Mouse (Mus musculus) liver, embryonic 16.5 days (tissue): Measurements from ENCODE around the gene Ubfd1. TPM values are rescaled to one million over a fixed set of nuclear protein-coding genes. Genes with fewer than 3 reads are reported as not detected.
A peak's percentile ranks its signal among the peaks of the same experiment; 100 is the strongest.
"Not testable (repeated sequence)": the region's sequence is repeated elsewhere in the genome, so short reads cannot be mapped to it uniquely, and the experiment has no call there.

Source experiments
- ATAC-seq: fragments of 200-750 bp; cut with Nextera tagmentation; 2 replicates; pipeline ENCODE4 v1.8.0; 2017; ENCODE audit warnings: low read depth, mild to moderate bottlenecking, moderate number of reproducible peaks, moderate library complexity
- H3K27ac ChIP-seq: fragments of 300-500 bp; sonication (generic); 2 replicates; pipeline ENCODE4 v1.5.1; 2014; ENCODE audit warnings: mild to moderate bottlenecking, low read length
- H3K27me3 ChIP-seq: fragments of 300-500 bp; sonication (generic); 2 replicates; pipeline ENCODE4 v1.6.1; 2014; ENCODE audit warnings: low read depth, low read length, mixed read lengths; ENCODE audit not compliant: control insufficient read depth, insufficient read depth
- H3K36me3 ChIP-seq: fragments of 300-500 bp; sonication (generic); 2 replicates; pipeline ENCODE4 v1.6.1; 2014; ENCODE audit warnings: mild to moderate bottlenecking; ENCODE audit not compliant: control insufficient read depth, insufficient read depth
- H3K4me1 ChIP-seq: fragments of 300-500 bp; sonication (generic); 2 replicates; pipeline ENCODE4 v1.6.1; 2014; ENCODE audit warnings: low read depth, low read length, mixed read lengths; ENCODE audit not compliant: control insufficient read depth
- H3K4me2 ChIP-seq: fragments of 300-500 bp; sonication (generic); 2 replicates; pipeline ENCODE4 v1.6.1; 2014; ENCODE audit warnings: low read depth, low read length, mixed read lengths
- H3K4me3 ChIP-seq: fragments of 300-500 bp; sonication (generic); 2 replicates; pipeline ENCODE4 v1.5.1; 2014; ENCODE audit warnings: low read depth, mild to moderate bottlenecking, low read length
- H3K9ac ChIP-seq: fragments of 300-500 bp; sonication (generic); 2 replicates; pipeline ENCODE4 v1.6.1; 2014; ENCODE audit warnings: low read depth, low read length
- H3K9me3 ChIP-seq: fragments of 300-500 bp; sonication (generic); replicated peaks from 2 replicates; pipeline ENCODE4 v1.6.1; 2016; ENCODE audit warnings: low read length; ENCODE audit not compliant: control insufficient read depth
- WGBS: fragments of 180-500 bp; shearing (Covaris S2); extraction: QIAGEN DNeasy Blood & Tissue Kit; methylation state at CpG from one replicate; pipeline ENCODE4 v1.1.7; 2014; ENCODE audit not compliant: insufficient replicate concordance; 5-methylcytosine and 5-hydroxymethylcytosine counted together
- polyA plus RNA-seq: library from polyadenylated mRNA; unstranded; fragments of >200 nt; fragmentation: Nextera tagmentation; extraction: Ambion mirVana; gene quantifications from 2 replicates; pipeline ENCODE4 v1.2.1, GENCODE M21; 2015

Gene Ubfd1
- polyA plus RNA-seq, 1 experiment from 2014 or later = 14.7 TPM

DNA sequence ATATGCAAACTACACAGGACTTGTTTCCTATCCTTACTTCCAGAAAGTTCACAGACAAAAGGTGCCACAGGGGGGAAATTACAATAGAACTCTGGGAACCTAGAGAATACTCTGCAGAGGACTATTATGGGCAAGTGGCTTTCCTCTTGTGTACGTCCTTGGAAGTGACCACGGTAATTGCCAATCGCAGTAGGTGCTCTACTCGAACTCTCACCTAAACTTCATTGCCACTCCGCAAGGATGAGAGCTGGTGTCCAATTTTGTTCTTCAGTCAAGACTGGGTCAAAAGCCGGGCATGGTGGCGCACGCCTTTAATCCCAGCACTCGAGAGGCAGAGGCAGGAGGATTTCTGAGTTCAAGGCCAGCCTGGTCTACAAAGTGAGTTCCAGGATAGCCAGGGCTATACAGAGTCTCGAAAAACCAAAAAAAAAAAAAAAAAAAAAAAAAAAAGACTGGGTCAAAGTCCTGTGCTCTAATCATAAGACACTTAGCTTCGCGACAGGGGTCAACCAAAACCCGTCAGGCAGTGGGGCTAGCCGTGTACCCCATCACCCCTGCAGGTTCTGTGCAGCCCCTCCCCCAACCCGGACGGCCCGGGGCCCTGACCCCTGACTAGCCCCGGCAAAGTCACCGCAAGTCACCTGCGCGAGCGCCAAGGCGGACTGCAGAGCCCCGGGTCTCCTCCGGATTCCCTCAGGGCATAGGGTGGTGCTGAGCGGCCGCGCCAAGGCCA, 34.2 kb downstream of the Ubfd1 start:
- not testable (repeated sequence) for H3K36me3 ChIP-seq, H3K27me3 ChIP-seq, H3K9me3 ChIP-seq
- H3K4me3 ChIP-seq = peak overlapping the region; percentile 83
- H3K9ac ChIP-seq = peak overlapping the region; percentile 89
- 3% methylated on average over 25 of the region's 28 CpGs for WGBS
- H3K27ac ChIP-seq = peak overlapping the region; percentile 64; the same call in 1 of the 2 replicates
- peaks cover 19% of the 10 kb centered on the region for H3K4me1 ChIP-seq
- peak; percentile 62 for ATAC-seq
- peak overlapping the region; percentile 91 for H3K4me2 ChIP-seq

DNA sequence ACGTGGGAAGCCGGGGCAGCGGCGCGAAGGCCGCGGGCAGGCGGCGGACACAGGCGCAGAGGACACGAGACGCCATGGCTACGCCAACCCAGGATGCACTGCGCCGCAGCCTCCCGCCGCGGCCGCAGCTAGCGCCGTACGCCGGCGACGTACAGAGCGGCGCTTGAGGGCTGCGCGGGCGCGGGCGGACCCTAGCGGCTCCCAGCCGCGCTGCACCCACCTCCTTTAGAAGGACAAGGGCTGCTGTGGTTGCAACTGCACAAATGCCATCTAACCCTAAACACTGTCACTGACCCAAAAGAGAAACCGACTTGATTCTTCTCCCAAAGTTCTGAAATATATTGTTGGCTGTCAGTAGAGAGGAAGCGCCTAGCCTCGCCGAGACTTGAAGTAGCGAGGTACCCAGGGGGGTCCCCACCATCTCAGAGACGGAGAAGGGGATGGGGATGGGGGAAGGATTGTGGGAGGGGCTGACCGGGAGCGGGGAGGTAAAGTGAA, 34.8 kb downstream of the Ubfd1 start, which contains the start of gene Ndufab1:
TSS of gene Ndufab1 (minus strand) at position 140 of the 498 bp plus-strand sequence.
- H3K4me3 ChIP-seq = peak within 1 kb of the TSS; percentile 83
- peak within 1 kb of the TSS; percentile 89 for H3K9ac ChIP-seq
- WGBS = under 1% methylated on average over 40 of the region's 43 CpGs
- peak within 1 kb of the TSS; percentile 64; the same call in 1 of the 2 replicates for H3K27ac ChIP-seq
- peak; percentile 100 for ATAC-seq
- H3K9me3 ChIP-seq = no peaks in the 10 kb centered on the region
- H3K4me1 ChIP-seq = peaks cover 19% of the 10 kb centered on the region
- no peaks in the 10 kb centered on the region for H3K27me3 ChIP-seq
- H3K36me3 ChIP-seq = no peaks in the 10 kb centered on the region; the same call in 1 of the 2 replicates
- H3K4me2 ChIP-seq = peak within 1 kb of the TSS; percentile 91

DNA sequence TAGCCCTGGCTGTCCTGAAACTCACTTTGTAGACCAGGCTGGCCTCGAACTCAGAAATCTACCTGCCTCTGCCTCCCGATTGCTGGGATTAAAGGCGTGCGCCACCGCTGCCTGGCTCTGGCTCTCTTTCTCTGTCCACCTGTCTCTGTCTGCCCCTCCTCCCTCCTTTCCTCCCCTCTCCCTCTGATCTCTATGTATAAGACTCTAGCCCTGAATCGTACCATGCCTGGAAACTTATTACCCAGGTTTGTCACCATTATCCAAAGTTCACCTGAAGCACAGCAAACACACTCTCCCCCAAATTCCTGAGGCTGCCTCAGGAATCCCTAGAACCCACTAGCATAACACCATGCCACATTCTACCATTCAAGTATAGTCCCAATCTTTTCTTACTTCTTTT, 41.2 kb downstream of the Ubfd1 start:
- 80% methylated on average over 6 of the region's 6 CpGs for WGBS
- no peak overlapping the region for H3K4me3 ChIP-seq
- H3K9me3 ChIP-seq = no peaks in the 10 kb centered on the region
- H3K27me3 ChIP-seq = no peaks in the 10 kb centered on the region
- no peaks in the 10 kb centered on the region for H3K4me1 ChIP-seq
- H3K9ac ChIP-seq = no peak overlapping the region
- H3K27ac ChIP-seq = no peak overlapping the region
- peaks cover 23% of the 10 kb centered on the region for H3K36me3 ChIP-seq
- no peak overlapping the region for H3K4me2 ChIP-seq
- ATAC-seq = no peak

DNA sequence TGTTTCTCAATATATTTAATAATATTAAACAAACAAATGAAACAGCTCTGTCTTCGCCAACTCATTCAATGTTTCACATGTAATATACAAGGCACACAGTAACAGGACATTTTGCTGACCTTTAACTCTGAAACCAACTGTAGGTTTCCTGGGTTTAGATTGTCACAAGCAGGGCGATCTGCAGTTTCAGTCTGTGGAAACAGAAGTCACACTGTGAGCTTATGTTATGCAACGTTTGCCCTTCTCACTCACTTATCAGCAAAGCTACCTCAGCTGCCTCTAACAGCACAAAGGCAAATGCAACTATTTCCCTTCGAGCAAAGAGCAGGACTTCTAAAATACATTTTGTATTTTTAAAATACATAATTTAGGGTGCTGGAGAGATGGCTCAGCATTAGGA, 56.5 kb downstream of the Ubfd1 start:
- peaks cover 28% of the 10 kb centered on the region for H3K36me3 ChIP-seq
- H3K9me3 ChIP-seq = no peaks in the 10 kb centered on the region
- no peaks in the 10 kb centered on the region for H3K4me1 ChIP-seq
- ATAC-seq = peak; percentile 60
- WGBS = 61% methylated on average over 4 of the region's 4 CpGs
- no peaks in the 10 kb centered on the region for H3K27me3 ChIP-seq
- peak overlapping the region; percentile 62 for H3K27ac ChIP-seq
- H3K4me2 ChIP-seq = no peak overlapping the region
- H3K4me3 ChIP-seq = no peak overlapping the region
- H3K9ac ChIP-seq = no peak overlapping the region

DNA sequence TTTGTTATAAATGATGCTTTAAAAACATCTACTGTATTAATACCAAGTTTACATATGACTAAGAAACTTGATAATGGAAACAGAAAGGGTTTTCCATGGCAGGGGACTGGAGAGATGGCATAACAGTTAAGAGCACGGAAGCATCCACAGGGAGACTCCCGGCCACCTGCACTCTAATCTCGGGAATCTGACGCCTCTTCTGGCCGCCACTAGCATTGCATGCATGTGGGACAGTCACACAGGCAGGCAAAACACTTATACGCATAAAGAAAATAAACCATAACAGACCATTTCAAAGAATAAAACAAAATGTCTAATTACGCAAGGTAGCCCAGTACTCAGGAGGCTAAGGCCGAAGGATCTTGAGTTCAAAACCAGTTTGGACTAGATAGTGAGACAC, 58.7 kb downstream of the Ubfd1 start:
- Histone ChIP-seq H3K4me3 (no peak overlapping the region), H3K4me2 (no peak overlapping the region), H3K36me3 (peaks cover 29% of the 10 kb centered on the region), H3K9me3 (no peaks in the 10 kb centered on the region), H3K27me3 (no peaks in the 10 kb centered on the region), H3K9ac (no peak overlapping the region), H3K27ac (no peak overlapping the region), H3K4me1 (no peaks in the 10 kb centered on the region)
- WGBS = 77% methylated on average over 8 of the region's 8 CpGs
- ATAC-seq = no peak

DNA sequence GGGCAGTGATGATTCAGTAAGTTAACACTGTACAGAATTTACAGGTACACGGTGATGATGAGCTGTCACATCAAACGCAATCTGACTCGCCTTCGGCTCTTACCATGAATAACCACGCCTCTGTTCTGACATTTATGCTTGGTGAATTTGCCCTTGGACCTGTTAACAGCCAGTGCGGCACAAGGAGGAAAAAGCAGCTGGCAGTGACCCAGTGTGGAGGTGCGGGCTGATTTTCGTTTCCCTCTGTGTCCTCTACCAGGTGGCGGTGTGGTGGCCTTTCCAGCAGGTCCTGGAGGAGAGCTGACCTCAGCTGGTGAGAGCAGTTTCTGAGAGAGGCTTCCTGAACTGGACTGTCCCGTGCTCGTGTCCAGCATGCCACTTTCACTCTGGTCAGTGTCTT, 60.0 kb downstream of the Ubfd1 start:
- Histone ChIP-seq H3K36me3 (peaks cover 25% of the 10 kb centered on the region), H3K4me1 (peaks cover 6% of the 10 kb centered on the region; the same call in 1 of the 2 replicates), H3K9ac (no peak overlapping the region), H3K27ac (no peak overlapping the region), H3K4me2 (no peak overlapping the region), H3K9me3 (no peaks in the 10 kb centered on the region), H3K27me3 (no peaks in the 10 kb centered on the region), H3K4me3 (no peak overlapping the region)
- ATAC-seq = no peak
- WGBS = 84% methylated on average over 11 of the region's 11 CpGs

Other genes with a start within 250 kb of the Ubfd1 start
- not detected in 2 replicates for gene Scnn1b, start 202.1 kb upstream of the Ubfd1 start, polyA plus RNA-seq
- 9.6 and 9.9 TPM in 2 replicates for gene Cog7, start 85.5 kb upstream of the Ubfd1 start, polyA plus RNA-seq
- gene Gga2, start 46.0 kb upstream of the Ubfd1 start, polyA plus RNA-seq = 32.6 and 34.6 TPM in 2 replicates
- gene Ears2, start 88 bp downstream of the Ubfd1 start, polyA plus RNA-seq = 7.4 and 8.2 TPM in 2 replicates
- 389 and 415 TPM in 2 replicates for gene Ndufab1, start 34.7 kb downstream of the Ubfd1 start, polyA plus RNA-seq
- gene Palb2, start 65.8 kb downstream of the Ubfd1 start, polyA plus RNA-seq = 10.5 and 11.1 TPM in 2 replicates
- gene Dctn5, start 65.9 kb downstream of the Ubfd1 start, polyA plus RNA-seq = 44.8 and 45.5 TPM in 2 replicates
- gene Plk1, start 92.3 kb downstream of the Ubfd1 start, polyA plus RNA-seq = 92.9 and 99.1 TPM in 2 replicates
- gene Ern2, start 119.0 kb downstream of the Ubfd1 start, polyA plus RNA-seq = not detected in 2 replicates
- 3.1 TPM in 2 replicates for gene Chp2, start 152.3 kb downstream of the Ubfd1 start, polyA plus RNA-seq
- gene Prkcb, start 221.6 kb downstream of the Ubfd1 start, polyA plus RNA-seq = 4.7 and 4.8 TPM in 2 replicates